Mouse (Mus musculus) stomach, postnatal 0 days (tissue): Measurements from ENCODE around the gene Eif2d. TPM values are rescaled to one million over a fixed set of nuclear protein-coding genes. Genes with fewer than 3 reads are reported as not detected.
A peak's percentile ranks its signal among the peaks of the same experiment; 100 is the strongest.

Source experiments
- ATAC-seq: fragments of 200-750 bp; cut with Nextera tagmentation; 2 replicates; pipeline ENCODE4 v1.8.0; 2017; ENCODE audit not compliant: low FRiP score, low TSS enrichment
- DNase-seq: peaks from one replicate; pipeline ENCODE4 v3.0.0-alpha.2; 2016; ENCODE audit warnings: low spot score
- H3K27ac ChIP-seq: fragments of 300-500 bp; sonication (generic); replicated peaks from 2 replicates; pipeline ENCODE4 v1.5.1; 2014; ENCODE audit warnings: mild to moderate bottlenecking, control low read depth
- H3K27me3 ChIP-seq: fragments of 300-500 bp; sonication (generic); 2 replicates; pipeline ENCODE4 v1.6.1; 2014; ENCODE audit warnings: low read length; ENCODE audit not compliant: control insufficient read depth, insufficient read depth
- H3K36me3 ChIP-seq: fragments of 300-500 bp; sonication (generic); 2 replicates; pipeline ENCODE4 v1.6.1; 2014; ENCODE audit warnings: low read length, mixed read lengths; ENCODE audit not compliant: control insufficient read depth, insufficient read depth
- H3K4me1 ChIP-seq: fragments of 300-500 bp; sonication (generic); replicated peaks from 2 replicates; pipeline ENCODE4 v1.6.1; 2014; ENCODE audit warnings: antibody characterized with exemption; ENCODE audit not compliant: control insufficient read depth, insufficient read depth
- H3K4me2 ChIP-seq: fragments of 300-500 bp; sonication (generic); replicated peaks from 2 replicates; pipeline ENCODE4 v1.6.1; 2014; ENCODE audit warnings: low read depth, mild to moderate bottlenecking, control low read depth, moderate library complexity
- H3K4me3 ChIP-seq: fragments of 300-500 bp; sonication (generic); 2 replicates; pipeline ENCODE4 v1.5.1; 2014; ENCODE audit warnings: low read depth, low read length, control low read depth
- H3K9ac ChIP-seq: fragments of 300-500 bp; sonication (generic); 2 replicates; pipeline ENCODE4 v1.6.1; 2014; ENCODE audit warnings: mild to moderate bottlenecking, low read length, control low read depth, mixed read lengths
- H3K9me3 ChIP-seq: fragments of 300-500 bp; sonication (generic); 2 replicates; pipeline ENCODE4 v1.6.1; 2016; ENCODE audit warnings: low read length; ENCODE audit not compliant: control insufficient read depth
- CTCF ChIP-seq: IDR thresholded peaks from 2 replicates; pipeline ENCODE4 v1.5.1; 2016; ENCODE audit warnings: antibody characterized with exemption, low read depth, mild to moderate bottlenecking, moderate library complexity
- EP300 ChIP-seq: optimal IDR thresholded peaks from 2 replicates; pipeline ENCODE3; 2016; ENCODE audit warnings: antibody characterized with exemption
- WGBS: fragments of 180-500 bp; shearing (Covaris S2); extraction: QIAGEN DNeasy Blood & Tissue Kit; methylation state at CpG from one replicate; pipeline ENCODE4 v1.1.7; 2014; 5-methylcytosine and 5-hydroxymethylcytosine counted together
- polyA plus RNA-seq: library from polyadenylated mRNA; unstranded; fragments of >200 nt; fragmentation: Nextera tagmentation; extraction: Ambion mirVana; gene quantifications from 2 replicates; pipeline ENCODE4 v1.2.1, GENCODE M21; 2015

The Eif2d gene
- polyA plus RNA-seq, 1 experiment from 2014 or later = 36.3 TPM

DNA sequence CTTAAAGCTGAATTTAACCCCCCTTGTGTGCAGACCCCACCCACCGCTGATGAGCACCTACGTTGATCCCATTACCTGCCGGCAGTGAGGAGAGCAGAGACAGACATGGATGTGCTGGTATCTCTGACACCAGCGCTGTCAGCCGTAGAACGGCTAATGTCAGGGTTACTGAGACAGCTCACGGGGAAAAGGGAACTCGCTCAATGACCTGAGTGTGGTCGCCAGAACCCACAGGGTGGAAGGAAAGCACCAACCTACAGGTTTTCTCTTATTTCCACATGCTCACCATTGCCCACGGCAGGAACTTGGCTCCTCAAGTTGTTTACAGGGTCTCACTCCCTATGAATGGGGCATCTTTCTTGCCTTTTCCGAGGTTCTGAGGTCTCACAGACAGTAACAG is 66.0 kb downstream of the Eif2d start:
- Histone ChIP-seq H3K9me3 (no peaks in the 10 kb centered on the region), H3K27ac (no peak overlapping the region), H3K4me2 (no peak overlapping the region), H3K4me3 (no peak overlapping the region), H3K36me3 (no peaks in the 10 kb centered on the region), H3K9ac (no peak overlapping the region), H3K4me1 (peaks cover 4% of the 10 kb centered on the region; the same call in 1 of the 2 replicates), H3K27me3 (no peaks in the 10 kb centered on the region)
- no peak for TF ChIP-seq CTCF
- TF ChIP-seq EP300 = no peak
- ATAC-seq (no peak), DNase-seq (no peak)
- WGBS = 90% methylated on average over 11 of the region's 11 CpGs

DNA sequence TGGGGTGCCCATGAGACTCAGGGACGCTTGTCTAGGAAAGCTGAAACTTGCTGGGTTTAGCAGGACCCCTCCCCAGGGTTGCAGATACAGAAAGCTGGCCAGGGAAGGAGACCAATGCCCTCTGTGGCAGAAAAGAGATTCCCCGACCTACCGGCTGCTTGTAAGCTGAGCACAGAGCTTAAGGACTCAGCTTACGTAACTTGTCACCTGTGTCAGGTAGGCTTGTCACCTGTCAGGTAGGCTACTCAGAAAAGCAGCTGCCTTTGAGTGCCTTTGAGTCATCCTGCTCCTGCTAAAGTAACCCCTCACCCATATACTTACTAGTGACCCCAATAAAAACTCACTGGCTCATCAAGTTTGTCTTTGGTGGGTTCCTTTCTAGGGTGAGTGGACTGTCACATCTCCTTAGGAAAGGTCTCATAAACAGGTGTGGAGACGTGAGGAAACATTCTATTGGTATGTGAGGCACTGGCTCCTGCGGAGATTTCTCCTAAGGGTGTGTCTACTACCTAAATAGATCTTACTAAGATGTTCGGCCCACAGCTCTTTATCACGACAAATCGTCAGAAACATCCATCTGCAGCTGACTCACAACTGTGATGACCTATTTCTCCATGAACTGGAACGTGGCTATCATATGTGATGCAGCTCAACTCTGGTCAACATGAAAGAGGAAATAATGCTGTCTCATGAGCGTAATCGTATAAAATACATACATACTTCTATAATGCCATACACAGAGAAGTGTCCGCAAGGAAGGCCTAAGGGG is 69.0 kb downstream of the Eif2d start:
- Histone ChIP-seq H3K27me3 (no peaks in the 10 kb centered on the region), H3K4me3 (no peak overlapping the region), H3K9ac (no peak overlapping the region), H3K36me3 (no peaks in the 10 kb centered on the region), H3K27ac (peak overlapping the region; percentile 71), H3K4me1 (no peaks in the 10 kb centered on the region), H3K4me2 (no peak overlapping the region), H3K9me3 (no peaks in the 10 kb centered on the region)
- no peak for DNase-seq
- no peak for ATAC-seq
- TF ChIP-seq EP300 = no peak
- TF ChIP-seq CTCF = no peak
- 69% methylated on average over 13 of the region's 13 CpGs for WGBS

DNA sequence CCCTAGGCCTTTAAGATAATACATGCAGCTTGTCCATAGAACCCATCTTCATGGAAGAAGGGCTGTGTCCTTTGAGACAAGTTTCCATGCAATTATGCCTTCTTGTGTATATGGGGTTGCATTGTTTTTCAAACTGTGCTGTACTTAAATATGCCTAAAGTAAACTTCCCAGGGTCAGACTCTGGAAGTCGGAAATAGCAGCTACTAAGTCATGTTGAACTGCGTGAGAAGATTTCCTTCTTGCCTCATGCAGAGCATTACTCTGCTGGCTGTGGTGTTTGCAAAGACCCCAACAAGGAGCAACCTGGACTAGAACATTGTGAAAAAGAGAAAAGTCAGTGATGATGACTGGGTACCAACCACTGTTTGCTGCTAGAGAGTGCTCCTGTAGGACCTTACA is 70.4 kb downstream of the Eif2d start:
- 80% methylated on average over 2 of the region's 2 CpGs for WGBS
- Histone ChIP-seq H3K27ac (no peak overlapping the region), H3K9me3 (no peaks in the 10 kb centered on the region), H3K4me2 (no peak overlapping the region), H3K4me1 (no peaks in the 10 kb centered on the region), H3K36me3 (no peaks in the 10 kb centered on the region), H3K27me3 (no peaks in the 10 kb centered on the region), H3K4me3 (no peak overlapping the region), H3K9ac (no peak overlapping the region)
- no peak for TF ChIP-seq EP300
- TF ChIP-seq CTCF = no peak
- ATAC-seq (no peak), DNase-seq (no peak)

DNA sequence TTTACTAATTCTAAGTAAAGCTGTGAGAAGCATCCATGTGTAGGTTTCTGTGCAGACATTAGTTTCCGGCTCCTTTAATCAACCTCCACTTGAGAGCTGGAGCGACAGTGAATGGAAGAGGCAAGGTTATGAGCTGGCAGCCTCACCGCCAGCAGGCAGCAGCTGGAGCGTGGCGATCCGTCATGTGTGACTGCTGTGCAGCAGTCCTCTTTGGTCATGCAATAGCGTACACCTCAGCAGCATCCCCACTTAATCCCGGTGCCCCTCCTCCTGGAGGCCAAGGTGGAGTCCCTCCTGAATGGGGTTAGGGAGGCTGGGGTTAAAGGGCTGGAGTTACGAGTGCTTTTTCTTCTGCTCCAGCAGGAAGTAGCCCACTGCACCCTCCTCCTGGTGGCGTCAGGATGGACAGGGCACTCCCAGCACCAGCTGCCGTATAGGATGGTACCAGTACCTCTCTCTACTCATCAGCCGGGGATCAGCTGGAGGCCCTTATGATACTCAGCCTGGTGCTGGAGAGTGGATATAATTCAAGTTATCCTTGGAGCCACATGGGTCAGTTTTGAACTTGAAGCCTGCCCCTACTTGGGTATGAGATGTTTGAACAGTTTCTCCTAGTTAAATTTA is 72.0 kb downstream of the Eif2d start:
- Histone ChIP-seq H3K4me2 (no peak overlapping the region), H3K27ac (0 out of 2 replicates have a peak overlapping the region, but pooled peaks have one; percentile 10), H3K9ac (no peak overlapping the region), H3K4me1 (no peaks in the 10 kb centered on the region), H3K27me3 (no peaks in the 10 kb centered on the region), H3K9me3 (no peaks in the 10 kb centered on the region), H3K4me3 (no peak overlapping the region), H3K36me3 (no peaks in the 10 kb centered on the region)
- DNase-seq (no peak), ATAC-seq (no peak)
- 49% methylated on average over 12 of the region's 12 CpGs for WGBS
- TF ChIP-seq CTCF (no peak), EP300 (no peak)

DNA sequence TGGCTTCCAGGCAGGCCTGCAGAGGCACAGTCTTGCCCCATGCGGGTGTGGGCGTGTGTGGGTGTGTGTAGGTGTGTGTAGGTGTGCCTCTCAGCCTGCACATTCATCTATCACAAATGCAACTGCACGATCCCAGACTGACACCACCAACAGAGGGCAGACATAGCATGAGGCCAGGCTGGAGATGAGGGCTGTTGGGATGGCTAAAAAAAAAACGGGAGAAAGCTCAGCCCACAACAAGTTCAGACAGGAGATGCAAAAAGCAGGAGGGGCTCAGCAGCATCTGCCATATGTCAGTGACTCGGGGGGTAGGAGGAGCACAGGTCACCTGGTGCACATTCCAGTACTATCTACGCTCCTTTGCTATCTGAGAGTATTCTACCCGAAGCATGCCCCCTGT is 75.2 kb downstream of the Eif2d start:
- Histone ChIP-seq H3K9me3 (no peaks in the 10 kb centered on the region), H3K36me3 (no peaks in the 10 kb centered on the region), H3K4me1 (no peaks in the 10 kb centered on the region), H3K9ac (no peak overlapping the region), H3K4me3 (no peak overlapping the region), H3K27me3 (no peaks in the 10 kb centered on the region), H3K27ac (peak overlapping the region; percentile 49; the same call in 1 of the 2 replicates), H3K4me2 (no peak overlapping the region)
- 31% methylated on average over 7 of the region's 7 CpGs for WGBS
- no peak for TF ChIP-seq EP300
- peak; percentile 71 for TF ChIP-seq CTCF
- DNase-seq (peak; percentile 27), ATAC-seq (peak; percentile 69)

DNA sequence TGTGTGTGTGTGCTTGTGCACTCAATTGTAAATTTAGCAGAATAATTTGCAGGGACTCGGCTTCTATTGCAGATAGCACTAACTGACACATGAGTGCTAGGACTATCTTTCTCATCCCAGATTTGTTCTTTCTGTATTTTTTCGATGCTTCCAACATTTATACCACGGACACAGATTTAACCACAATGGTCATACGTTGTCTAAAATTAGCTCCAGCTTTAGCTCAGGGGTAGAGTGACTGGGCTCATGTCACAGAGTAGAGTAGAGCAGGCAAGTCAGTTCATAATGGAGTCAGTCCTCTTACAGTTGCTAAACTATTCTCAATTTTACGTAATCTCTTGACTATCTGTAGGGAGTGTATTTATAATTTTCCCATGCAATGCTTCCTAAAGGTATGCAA is 75.7 kb downstream of the Eif2d start:
- H3K27me3 ChIP-seq = no peaks in the 10 kb centered on the region
- H3K27ac ChIP-seq = 0 out of 2 replicates have a peak overlapping the region, but pooled peaks have one; percentile 8
- no peaks in the 10 kb centered on the region for H3K4me1 ChIP-seq
- H3K36me3 ChIP-seq = no peaks in the 10 kb centered on the region
- WGBS = 69% methylated on average over 5 of the region's 5 CpGs
- no peak for TF ChIP-seq CTCF
- no peak for TF ChIP-seq EP300
- DNase-seq (no peak), ATAC-seq (no peak)
- no peak overlapping the region for H3K4me3 ChIP-seq
- no peak overlapping the region for H3K9ac ChIP-seq
- H3K4me2 ChIP-seq = no peak overlapping the region
- no peaks in the 10 kb centered on the region for H3K9me3 ChIP-seq
